Mouse (Mus musculus) forebrain, embryonic 16.5 days (tissue): ENCODE measurements at regions not wholly inside any gene's neighbourhood (a gene's known extent, or its start where the extent isn't known, plus 50 kb on each side); places are given as distances from the start of the nearest gene placed in this dataset.

Source experiments
- ATAC-seq: fragments of 200-750 bp; cut with Nextera tagmentation; 2 replicates; pipeline ENCODE4 v1.8.0; 2017; ENCODE audit warnings: mild to moderate bottlenecking, moderate library complexity
- H3K27ac ChIP-seq: fragments of 300-500 bp; sonication (generic); 2 replicates; pipeline ENCODE4 v1.5.1; 2014; ENCODE audit warnings: low read length, control low read depth
- H3K27me3 ChIP-seq: fragments of 300-500 bp; sonication (generic); replicated peaks from 2 replicates; pipeline ENCODE4 v1.6.1; 2014; ENCODE audit warnings: low read length; ENCODE audit not compliant: control insufficient read depth, insufficient read depth
- H3K36me3 ChIP-seq: fragments of 300-500 bp; sonication (generic); 2 replicates; pipeline ENCODE4 v1.6.1; 2014; ENCODE audit not compliant: control insufficient read depth, insufficient read depth
- H3K4me1 ChIP-seq: fragments of 300-500 bp; sonication (generic); replicated peaks from 2 replicates; pipeline ENCODE4 v1.6.1; 2014; ENCODE audit warnings: low read length; ENCODE audit not compliant: control insufficient read depth, insufficient read depth
- H3K4me2 ChIP-seq: fragments of 300-500 bp; sonication (generic); 2 replicates; pipeline ENCODE4 v1.6.1; 2014; ENCODE audit warnings: mild to moderate bottlenecking, low read length, control low read depth
- H3K4me3 ChIP-seq: fragments of 300-500 bp; sonication (generic); replicated peaks from 2 replicates; pipeline ENCODE4 v1.5.1; 2014; ENCODE audit warnings: mild to moderate bottlenecking, low read length, control low read depth
- H3K9ac ChIP-seq: fragments of 300-500 bp; sonication (generic); replicated peaks from 2 replicates; pipeline ENCODE4 v1.6.1; 2014; ENCODE audit warnings: low read depth, low read length, control low read depth
- H3K9me3 ChIP-seq: fragments of 300-500 bp; sonication (generic); 2 replicates; pipeline ENCODE4 v1.6.1; 2016; ENCODE audit warnings: low read length; ENCODE audit not compliant: control insufficient read depth
- WGBS: fragments of 180-500 bp; shearing (Covaris S2); extraction: QIAGEN DNeasy Blood & Tissue Kit; methylation state at CpG from one replicate; pipeline ENCODE4 v1.1.7; 2014; 5-methylcytosine and 5-hydroxymethylcytosine counted together

DNA sequence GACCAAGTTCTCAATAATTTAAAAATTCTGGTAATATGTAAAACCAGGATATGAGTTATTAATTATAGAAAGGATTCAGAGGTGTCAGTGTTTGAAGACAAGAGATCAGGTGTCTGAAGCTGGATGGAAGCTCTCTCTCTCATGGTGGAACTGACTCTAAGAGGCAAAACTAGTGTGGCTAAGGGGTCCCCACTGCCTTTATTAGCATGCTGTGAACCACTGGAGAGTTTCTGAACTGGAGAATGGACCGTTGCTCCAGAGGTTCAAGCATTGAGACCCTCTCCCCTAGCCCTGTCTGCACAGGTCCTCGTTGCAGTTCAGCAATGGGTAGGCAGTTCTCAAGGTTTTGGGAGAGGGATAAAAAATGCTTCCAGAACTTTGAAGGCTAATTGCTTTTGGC is 191.4 kb upstream of the Gm5148 start:
- Histone ChIP-seq H3K27ac (no peak overlapping the region), H3K4me1 (no peaks in the 10 kb centered on the region), H3K4me2 (no peak overlapping the region), H3K36me3 (no peaks in the 10 kb centered on the region), H3K4me3 (no peak overlapping the region), H3K9me3 (no peaks in the 10 kb centered on the region), H3K9ac (no peak overlapping the region), H3K27me3 (no peaks in the 10 kb centered on the region)
- no peak for ATAC-seq
- 77% methylated on average over 2 of the region's 2 CpGs for WGBS

DNA sequence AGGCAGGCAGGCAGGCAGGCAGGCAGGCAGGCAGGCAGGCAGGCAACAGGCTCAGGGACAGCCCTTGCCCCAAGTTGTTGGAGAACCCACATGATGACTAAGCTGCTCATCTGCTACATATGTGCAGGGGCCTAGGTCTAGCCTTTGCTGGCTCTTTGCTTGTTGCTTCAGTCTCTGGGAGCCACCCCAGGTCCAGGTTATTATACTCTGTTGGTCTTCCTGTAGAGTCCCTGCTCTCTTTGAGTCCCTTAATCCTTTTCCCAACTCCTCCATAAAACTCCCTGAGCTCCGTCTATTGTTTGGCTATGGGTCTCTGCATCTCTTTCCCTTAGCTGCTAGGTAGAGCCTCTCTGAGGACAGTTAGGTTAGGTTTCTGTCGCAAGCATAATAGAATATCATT is 189.8 kb upstream of the Gm5148 start:
- ATAC-seq = no peak
- H3K4me1 ChIP-seq = no peaks in the 10 kb centered on the region
- no peak overlapping the region for H3K4me3 ChIP-seq
- H3K9me3 ChIP-seq = no peaks in the 10 kb centered on the region
- 85% methylated on average over 2 of the region's 2 CpGs for WGBS
- no peaks in the 10 kb centered on the region for H3K36me3 ChIP-seq
- no peak overlapping the region for H3K4me2 ChIP-seq
- no peak overlapping the region for H3K9ac ChIP-seq
- H3K27me3 ChIP-seq = no peaks in the 10 kb centered on the region
- H3K27ac ChIP-seq = no peak overlapping the region

DNA sequence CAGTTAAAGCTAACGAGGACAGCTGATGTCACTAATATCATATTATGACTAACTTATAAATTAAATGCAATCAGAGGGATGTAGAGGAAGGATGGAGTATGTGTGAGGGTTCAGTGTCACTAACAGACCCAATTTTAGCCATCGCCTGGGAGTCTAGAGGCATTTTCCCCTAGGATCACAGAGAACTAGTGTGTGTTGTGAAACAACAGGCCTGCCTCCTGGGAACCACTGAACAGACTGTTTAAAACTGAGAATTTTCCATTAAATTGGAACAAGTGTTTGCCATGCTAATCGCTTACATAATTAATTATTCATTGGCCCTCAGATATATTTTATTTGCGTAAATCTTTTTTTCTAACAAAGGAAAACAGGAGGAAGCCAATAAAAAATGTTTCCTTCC is 185.5 kb upstream of the Gm5148 start:
- Histone ChIP-seq H3K4me2 (no peak overlapping the region), H3K27me3 (no peaks in the 10 kb centered on the region), H3K36me3 (no peaks in the 10 kb centered on the region), H3K9ac (no peak overlapping the region), H3K9me3 (no peaks in the 10 kb centered on the region), H3K27ac (no peak overlapping the region), H3K4me1 (no peaks in the 10 kb centered on the region), H3K4me3 (no peak overlapping the region)
- ATAC-seq = no peak
- WGBS = 91% methylated on average over 4 of the region's 4 CpGs

DNA sequence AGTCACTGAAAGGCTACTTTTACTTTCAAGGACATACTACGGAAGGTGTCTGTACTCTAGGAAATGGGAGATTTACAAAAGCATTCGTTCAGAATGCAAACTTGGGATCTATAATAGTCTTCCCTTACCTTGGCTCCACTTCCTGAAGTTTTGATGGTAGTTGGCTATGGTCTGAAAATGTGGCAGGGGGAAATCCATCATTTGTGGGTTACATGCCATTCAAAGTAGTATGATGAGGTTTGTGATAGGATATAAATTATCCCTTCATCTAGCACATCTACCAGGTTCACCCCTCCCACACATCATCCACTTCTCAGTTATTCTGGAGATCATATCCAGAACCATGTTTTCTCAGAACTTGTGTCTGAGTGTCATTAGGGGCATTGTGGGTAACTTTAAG is 184.7 kb upstream of the Gm5148 start:
- WGBS = 85% methylated on average over 2 of the region's 2 CpGs
- H3K36me3 ChIP-seq = no peaks in the 10 kb centered on the region

DNA sequence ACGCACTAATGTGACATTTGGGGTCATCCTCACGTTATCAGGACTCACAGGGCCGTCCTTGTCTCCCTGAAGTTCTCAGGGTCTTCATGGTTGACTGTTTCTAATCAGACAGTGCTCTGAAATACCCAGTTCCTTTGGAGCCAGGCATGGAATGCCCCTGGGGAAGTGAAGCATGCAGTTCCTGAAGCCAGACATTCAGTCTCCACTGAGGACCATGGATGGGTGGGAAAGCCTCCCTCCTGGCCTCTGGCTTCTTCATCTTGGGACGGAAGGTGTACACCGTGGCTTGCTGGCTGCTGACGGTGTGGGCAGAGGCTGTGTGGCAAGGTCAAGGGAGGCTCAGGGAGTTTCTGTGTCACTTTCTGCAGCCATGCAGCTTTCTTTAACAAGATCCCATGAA is 184.2 kb upstream of the Gm5148 start:
- ATAC-seq = no peak
- no peak overlapping the region for H3K9ac ChIP-seq
- no peaks in the 10 kb centered on the region for H3K4me1 ChIP-seq
- H3K27ac ChIP-seq = no peak overlapping the region
- WGBS = 73% methylated on average over 6 of the region's 6 CpGs
- no peaks in the 10 kb centered on the region for H3K27me3 ChIP-seq
- H3K4me2 ChIP-seq = no peak overlapping the region
- H3K9me3 ChIP-seq = no peaks in the 10 kb centered on the region
- no peaks in the 10 kb centered on the region for H3K36me3 ChIP-seq
- H3K4me3 ChIP-seq = no peak overlapping the region

More for the DNA sequence above, 184.7 kb upstream of the Gm5148 start:
- H3K9ac ChIP-seq = no peak overlapping the region
- no peaks in the 10 kb centered on the region for H3K27me3 ChIP-seq
- H3K4me3 ChIP-seq = no peak overlapping the region
- no peak overlapping the region for H3K4me2 ChIP-seq
- H3K27ac ChIP-seq = no peak overlapping the region
- ATAC-seq = no peak
- no peaks in the 10 kb centered on the region for H3K4me1 ChIP-seq
- no peaks in the 10 kb centered on the region for H3K9me3 ChIP-seq

DNA sequence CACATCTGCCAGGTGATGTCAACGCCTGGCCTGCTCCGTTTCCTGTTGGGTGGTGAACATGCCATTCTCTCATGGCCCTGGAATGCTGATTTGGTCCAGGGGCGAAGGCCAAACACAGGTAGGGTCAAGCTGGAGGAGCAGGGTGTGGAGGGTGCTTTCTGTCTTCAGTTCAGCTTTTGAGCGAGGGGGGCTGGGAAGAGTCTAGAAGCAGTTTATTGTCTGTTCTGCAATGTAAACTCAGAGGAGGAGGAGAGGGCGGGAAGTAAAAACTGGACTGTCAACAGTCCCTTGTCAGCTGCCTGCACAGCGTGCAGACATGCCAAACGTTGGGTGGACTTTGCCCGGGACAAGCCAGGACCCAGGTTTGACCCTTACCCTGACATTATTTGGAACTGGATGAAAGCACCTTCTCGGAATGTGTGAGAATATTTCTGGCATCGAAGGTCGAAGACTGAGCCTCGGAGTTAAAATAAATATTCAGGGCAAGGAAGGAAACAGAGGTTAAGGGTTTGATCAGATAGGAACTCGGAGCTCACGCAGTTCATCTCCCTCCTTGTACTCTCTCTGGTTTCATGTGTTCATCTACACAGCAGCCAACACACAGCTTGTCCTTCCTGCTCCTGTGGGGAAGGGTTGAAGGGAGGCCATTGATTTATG is 183.3 kb upstream of the Gm5148 start:
- Histone ChIP-seq H3K9me3 (no peaks in the 10 kb centered on the region), H3K4me2 (no peak overlapping the region), H3K36me3 (no peaks in the 10 kb centered on the region), H3K27me3 (no peaks in the 10 kb centered on the region), H3K4me3 (no peak overlapping the region), H3K9ac (no peak overlapping the region), H3K27ac (no peak overlapping the region), H3K4me1 (no peaks in the 10 kb centered on the region)
- no peak for ATAC-seq
- WGBS = 74% methylated on average over 14 of the region's 14 CpGs

DNA sequence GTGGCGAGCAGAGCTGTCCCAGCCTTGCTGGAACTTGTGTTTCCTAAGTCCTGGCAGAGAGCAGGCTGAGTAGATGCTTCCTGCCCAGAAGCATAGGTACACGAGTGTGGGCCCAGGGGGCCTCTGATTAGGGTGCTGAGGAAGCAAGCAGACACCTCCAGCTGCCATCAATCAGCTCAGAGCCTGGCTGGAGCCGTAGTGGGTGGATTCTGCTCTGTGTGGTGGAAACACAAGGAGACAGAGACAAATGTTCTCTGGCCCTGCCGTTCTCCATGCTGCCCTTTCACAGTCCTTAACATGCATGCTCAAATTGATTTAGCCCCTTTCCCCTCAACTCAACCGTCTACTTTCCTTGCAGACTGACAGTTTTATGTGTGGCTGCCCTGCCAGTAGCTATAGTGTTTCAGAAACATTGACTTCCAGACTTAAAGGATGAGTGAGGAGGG is 182.5 kb upstream of the Gm5148 start:
- no peak overlapping the region for H3K27ac ChIP-seq
- no peak overlapping the region for H3K4me3 ChIP-seq
- H3K9me3 ChIP-seq = no peaks in the 10 kb centered on the region
- no peak overlapping the region for H3K4me2 ChIP-seq
- no peaks in the 10 kb centered on the region for H3K27me3 ChIP-seq
- no peak for ATAC-seq
- H3K36me3 ChIP-seq = no peaks in the 10 kb centered on the region
- 56% methylated on average over 5 of the region's 5 CpGs for WGBS
- no peaks in the 10 kb centered on the region for H3K4me1 ChIP-seq
- no peak overlapping the region for H3K9ac ChIP-seq

DNA sequence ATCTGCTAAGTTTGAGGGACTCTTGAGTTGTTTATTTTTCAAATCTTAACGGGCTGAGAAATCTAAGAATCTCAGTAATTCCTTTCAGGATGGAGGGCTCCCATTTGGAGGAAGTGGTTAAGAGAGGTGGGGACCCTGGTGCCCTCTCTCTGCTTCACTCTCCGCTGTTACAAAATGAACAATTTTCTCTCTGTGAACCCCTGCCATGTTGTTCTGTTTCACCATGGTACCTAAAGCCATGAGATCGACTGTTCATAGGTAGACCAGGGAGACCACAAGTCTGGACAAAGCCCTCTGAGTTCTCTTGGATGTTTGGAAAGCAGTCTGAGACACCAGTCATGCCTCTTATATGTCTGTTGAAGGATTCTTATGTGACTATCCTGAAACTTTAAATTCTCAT is 179.9 kb upstream of the Gm5148 start:
- Histone ChIP-seq H3K4me1 (no peaks in the 10 kb centered on the region), H3K36me3 (no peaks in the 10 kb centered on the region), H3K27me3 (no peaks in the 10 kb centered on the region), H3K4me3 (no peak overlapping the region), H3K4me2 (no peak overlapping the region), H3K27ac (no peak overlapping the region), H3K9ac (no peak overlapping the region), H3K9me3 (no peaks in the 10 kb centered on the region)
- ATAC-seq = no peak
- 74% methylated on average over 3 of the region's 3 CpGs for WGBS

DNA sequence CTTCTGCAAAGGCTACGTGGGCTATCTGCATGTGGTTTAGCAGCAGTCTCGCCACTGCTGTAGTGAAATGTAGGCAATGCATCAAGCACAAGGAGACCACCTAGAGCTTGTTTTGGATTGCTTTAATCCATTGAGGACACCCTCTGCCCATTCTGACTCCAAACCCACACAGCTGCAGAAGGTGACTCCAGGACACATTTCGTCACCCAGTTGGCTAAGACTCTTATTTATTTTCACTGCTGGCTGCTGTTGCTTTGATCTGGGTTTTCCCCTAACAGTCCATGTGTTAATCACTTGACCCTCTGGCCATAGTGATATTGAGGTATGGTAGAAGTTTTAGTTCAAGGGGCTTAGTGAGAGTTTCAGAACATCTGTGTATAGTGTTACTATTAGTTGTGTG is 179.2 kb upstream of the Gm5148 start:
- Histone ChIP-seq H3K36me3 (no peaks in the 10 kb centered on the region), H3K9me3 (no peaks in the 10 kb centered on the region), H3K4me1 (no peaks in the 10 kb centered on the region), H3K9ac (no peak overlapping the region), H3K4me3 (no peak overlapping the region), H3K4me2 (no peak overlapping the region), H3K27ac (no peak overlapping the region), H3K27me3 (no peaks in the 10 kb centered on the region)
- WGBS = 82% methylated on average over 3 of the region's 3 CpGs
- ATAC-seq = no peak

DNA sequence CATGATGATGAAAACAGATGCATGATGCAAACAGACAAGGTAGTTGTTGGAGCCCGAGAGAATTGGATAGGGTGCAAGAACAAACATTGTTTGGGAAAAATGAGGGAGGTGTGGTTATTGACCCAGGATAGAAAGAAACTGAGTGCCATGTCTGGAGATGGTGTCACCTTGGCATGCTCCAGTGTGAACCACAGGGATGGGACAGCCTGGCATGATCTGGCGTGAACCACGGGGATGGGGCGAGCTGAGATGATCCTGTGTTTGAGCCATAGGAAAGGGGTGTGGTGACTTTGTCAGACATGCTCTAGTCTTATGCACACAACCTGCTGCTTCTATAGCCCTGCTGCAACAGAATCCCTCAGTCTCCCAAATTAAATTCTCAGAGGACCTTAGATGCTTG is 178.7 kb upstream of the Gm5148 start:
- Histone ChIP-seq H3K27me3 (no peaks in the 10 kb centered on the region), H3K9ac (no peak overlapping the region), H3K36me3 (no peaks in the 10 kb centered on the region), H3K27ac (no peak overlapping the region), H3K9me3 (no peaks in the 10 kb centered on the region), H3K4me1 (no peaks in the 10 kb centered on the region), H3K4me3 (no peak overlapping the region), H3K4me2 (no peak overlapping the region)
- no peak for ATAC-seq
- 95% methylated on average over 4 of the region's 4 CpGs for WGBS
